Mouse (Mus musculus) testis, postnatal 10 days (tissue): ENCODE results near the gene Zfp148.

Experiments used
- DNase-seq: peaks from one replicate; pipeline ENCODE4 v3.0.0; 2021; ENCODE audit warnings: low spot score

Zfp148 gene

DNA sequence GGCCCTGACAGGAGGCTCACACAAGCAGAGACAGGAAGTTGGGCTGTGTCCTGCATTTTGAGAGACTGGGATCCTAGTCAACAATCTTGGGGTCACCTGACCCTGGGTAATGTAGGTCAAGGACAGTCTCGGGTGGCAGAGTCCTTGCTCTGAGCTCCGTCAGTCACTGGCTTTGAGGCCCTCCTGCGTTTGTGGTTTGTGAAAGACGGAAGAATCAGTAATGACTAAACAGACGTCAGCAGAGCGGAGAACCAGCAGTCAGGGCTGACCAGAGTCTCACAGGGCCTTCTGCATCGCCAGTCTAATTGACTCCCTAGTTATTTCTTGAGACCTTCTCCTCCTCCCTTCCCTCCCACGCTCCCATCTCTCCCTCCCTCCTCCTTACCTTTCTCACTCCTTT is 150.5 kb downstream of the Zfp148 start:
- DNase-seq = no peak

DNA sequence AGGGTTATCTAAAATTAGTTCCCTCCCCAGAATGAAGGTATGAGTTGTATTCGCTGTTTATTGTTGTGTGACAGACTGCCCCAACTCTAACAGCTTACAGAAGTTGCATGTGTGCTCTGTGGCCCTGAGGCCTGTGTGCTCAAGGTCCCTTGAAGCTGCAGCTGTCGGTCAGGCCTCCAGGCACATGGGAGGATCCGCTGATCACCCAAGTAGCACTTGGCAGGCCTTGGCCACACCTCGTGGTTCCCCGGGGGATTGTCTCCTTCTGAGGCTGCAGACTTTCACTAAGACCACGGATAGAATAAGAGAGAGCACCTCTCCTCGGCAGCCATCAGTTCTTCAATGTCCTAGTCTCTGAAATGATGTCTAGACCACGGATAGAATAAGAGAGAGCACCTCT is 155.8 kb downstream of the Zfp148 start:
- no peak for DNase-seq

DNA sequence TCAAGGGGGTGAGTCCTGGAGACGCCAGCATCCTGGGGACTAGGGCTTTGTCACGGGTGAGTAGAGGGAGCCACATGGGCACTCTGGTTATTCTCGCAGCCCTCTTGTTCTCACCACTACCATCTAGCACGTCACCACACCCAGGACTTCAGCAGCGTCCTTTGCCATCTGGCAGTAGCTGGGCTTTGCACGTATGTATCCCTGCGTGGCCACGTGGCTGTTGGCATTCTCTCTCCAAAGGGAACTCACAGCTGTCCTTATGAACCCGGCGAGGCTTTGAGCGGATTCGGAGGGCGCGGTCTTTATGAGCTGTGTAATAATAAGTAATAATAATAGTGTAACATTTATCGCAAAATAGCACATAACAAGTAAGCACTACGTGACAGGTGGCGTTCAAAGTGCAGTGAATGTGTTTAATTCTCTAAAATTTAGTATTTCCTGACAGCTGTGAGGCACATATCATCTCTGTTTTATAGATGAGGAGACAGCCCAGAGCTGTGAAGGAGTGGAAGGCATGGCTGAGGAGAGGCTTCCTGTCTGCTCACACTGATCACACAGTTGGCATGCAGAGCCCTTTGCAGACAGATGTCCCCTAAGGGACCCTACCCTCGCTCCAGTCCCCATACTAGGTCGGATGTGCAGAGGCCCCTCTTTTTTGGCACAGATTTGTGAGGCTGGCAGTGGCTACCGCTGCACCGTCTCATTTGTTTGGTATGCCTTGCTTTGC is 157.0 kb downstream of the Zfp148 start:
- DNase-seq = no peak

DNA sequence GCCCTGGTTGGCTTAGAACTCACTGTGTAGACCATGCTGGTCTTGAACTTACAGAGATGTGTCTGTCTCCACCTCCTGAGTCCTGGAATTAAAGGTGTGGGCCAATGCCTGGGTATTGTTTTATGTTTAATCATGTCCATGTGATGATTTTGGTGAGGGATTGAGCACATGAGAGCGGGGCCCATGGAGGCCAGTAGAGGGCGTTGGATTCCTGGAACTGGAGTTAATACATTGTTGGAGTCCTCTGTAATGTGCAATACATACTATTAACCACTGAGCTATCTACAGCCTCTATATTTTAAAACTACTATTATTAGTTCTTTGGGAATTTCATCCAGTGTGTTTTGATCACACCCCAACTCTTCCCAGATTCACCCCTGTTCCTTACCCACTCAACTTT is 163.7 kb downstream of the Zfp148 start:
- no peak for DNase-seq

DNA sequence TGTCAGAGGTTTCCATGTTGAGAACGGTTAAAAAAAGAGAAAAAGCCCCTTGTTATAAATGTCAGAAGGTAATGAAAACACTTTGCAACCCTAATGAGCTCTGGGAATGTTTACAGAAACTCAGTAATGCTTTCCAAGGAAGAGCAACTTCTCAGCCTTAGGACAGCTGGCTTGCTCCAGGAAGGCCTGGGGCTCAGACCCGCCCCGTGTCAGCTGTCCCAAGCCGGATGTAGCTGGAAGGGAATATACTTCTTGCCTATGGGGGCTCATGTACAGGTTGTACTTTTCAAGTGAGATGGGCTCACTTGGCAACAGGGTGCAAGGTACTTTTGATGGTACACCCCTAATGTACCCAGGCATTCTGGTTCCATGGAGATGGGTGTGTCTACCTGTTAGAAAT is 164.9 kb downstream of the Zfp148 start:
- DNase-seq = no peak

DNA sequence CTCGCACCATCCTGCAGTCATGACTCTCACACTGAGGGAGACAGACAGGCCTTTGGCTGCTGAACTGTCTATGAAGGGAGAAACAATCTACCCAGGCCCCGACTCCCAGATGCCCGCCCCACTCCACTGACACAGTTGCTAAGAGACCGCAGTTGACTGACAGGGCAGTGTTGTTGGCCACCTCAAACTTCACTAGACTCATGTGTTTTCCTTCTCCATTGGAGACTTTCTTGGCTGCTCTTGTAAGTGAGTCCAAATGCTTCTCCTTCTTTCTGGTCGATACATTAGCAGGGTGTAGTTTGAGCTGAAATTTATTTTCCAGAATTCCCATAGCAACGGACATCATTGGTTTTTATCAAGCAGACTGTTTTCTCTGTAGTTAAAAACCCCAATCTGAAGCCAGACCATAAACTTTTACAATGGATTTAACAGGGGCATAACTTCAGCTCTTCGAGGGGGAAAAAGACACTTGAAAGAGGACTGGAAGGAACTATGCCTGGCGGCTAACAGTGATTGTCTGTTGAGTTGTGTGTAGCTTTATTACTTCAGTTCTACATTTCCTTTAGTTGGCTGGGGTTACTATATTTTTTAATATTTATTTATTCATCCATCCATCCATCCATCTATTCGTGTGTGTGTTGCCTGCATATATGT is 173.2 kb downstream of the Zfp148 start:
- DNase-seq = no peak
